Comparison of ENCODE assay signal across 8 mouse cellular contexts in genomic region chr3:51415098-51416072, GRCm38 (mm10). TPM values are rescaled to one million over a fixed set of nuclear protein-coding genes. Genes with fewer than 3 reads are reported as not detected.
A peak's percentile ranks its signal among the peaks of the same experiment; 100 is the strongest.
DNase-seq lines count a peak whose midpoint lies in the region; ATAC-seq lines count a peak whose summit lies in the region.

Gene Naa15 (plus strand): TSS chr3:51415148.

- peak within 1 kb of the TSS; percentile 92 for H3K27ac ChIP-seq in hindbrain, embryonic 12.5 days

- WGBS in hindbrain, embryonic 12.5 days: 5% methylated on average over 43 of the region's 43 CpGs

- DNase-seq in MN1 (ENCODE audit: low spot score): peak; percentile 98
- DNase-seq in cerebellum, adult 9-10 months: peak; percentile 96
- DNase-seq in frontal cortex, adult 2 months (ENCODE audit: extremely low spot score in 1 of 2, low spot score in 1 of 2): peak; percentile 92 to 97
- peak; percentile 96 to 97 for DNase-seq in layer of hippocampus, postnatal 14 days (ENCODE audit: low spot score in 2 of 2)
- peak; percentile 96 for DNase-seq in lung, postnatal 14 days
- DNase-seq in retina, adult 2 months (ENCODE audit: low read depth, low spot score): peak; percentile 89
- DNase-seq in thymus, postnatal 36 days: peak; percentile 95 to 97

- H3K4me1 ChIP-seq in hindbrain, embryonic 12.5 days: peaks cover 22% of the 10 kb centered on the region

- peak within 1 kb of the TSS; percentile 86 for H3K4me2 ChIP-seq in hindbrain, embryonic 12.5 days (replicated peaks)

- H3K27me3 ChIP-seq in hindbrain, embryonic 12.5 days: no peaks in the 10 kb centered on the region

- H3K36me3 ChIP-seq in hindbrain, embryonic 12.5 days: no peaks in the 10 kb centered on the region

- H3K4me3 ChIP-seq in hindbrain, embryonic 12.5 days: peak within 1 kb of the TSS; percentile 91

- ATAC-seq in hindbrain, embryonic 12.5 days (ENCODE audit: low FRiP score): peak; percentile 93

- H3K9me3 ChIP-seq in hindbrain, embryonic 12.5 days (replicated peaks): no peaks in the 10 kb centered on the region

- peak within 1 kb of the TSS; percentile 99 for H3K9ac ChIP-seq in hindbrain, embryonic 12.5 days

RNA-seq across cellular contexts. Expression of gene Naa15, which starts in this region (rescaled TPM):
- polyA plus RNA-seq in frontal cortex, adult 2 months (2012; rRNA removed): 22.3 and 22.8 TPM in 2 replicates
- 68.1 and 69.0 TPM in 2 replicates for polyA plus RNA-seq in hindbrain, embryonic 12.5 days (2016; fragmentation: Nextera tagmentation; extraction: Ambion mirVana)
- 10 to 100 TPM; 41.8 to 46.9 TPM for total RNA-seq in layer of hippocampus, postnatal 14 days (2021)

Comparison
In these comparisons a context has a peak if more than half of its experiments do, and no peak if none do; other contexts are left out.
1. Peak in every context shown above with its lines: DNase-seq, ATAC-seq, H3K4me3 ChIP-seq and H3K27ac ChIP-seq.